Comparison of ENCODE assay signal across 24 mouse cellular contexts in genomic region chr2:146488291-146488690, GRCm38 (mm10). TPM values are rescaled to one million over a fixed set of nuclear protein-coding genes. Genes with fewer than 3 reads are reported as not detected.
DNase-seq lines count a peak whose midpoint lies in the region; ATAC-seq and TF ChIP-seq lines count a peak whose summit lies in the region.
"Had no signal": no experiment of that assay in that cellular context is flagged by ENCODE, and none has a peak within 500 bp of the region (broad histone marks: within the 10 kb centered on the region; RNA-seq: fewer than 3 reads in every experiment).

No protein-coding gene starts in this region.

- no peak overlapping the region for H3K27ac ChIP-seq in forebrain, postnatal 0 days (ENCODE audit: low read depth, low read length)
- no peak overlapping the region for H3K27ac ChIP-seq in kidney, embryonic 15.5 days
- H3K27ac ChIP-seq: limb, embryonic 12.5 days; liver, embryonic 15.5 days; midbrain, embryonic 13.5 days; stomach, embryonic 15.5 days had no signal

- no peak for ATAC-seq in megakaryocyte, adult 5-6 weeks (ENCODE audit: poor library complexity, severe bottlenecking)
- ATAC-seq in megakaryocyte progenitor cell, adult 5-6 weeks (replicated peaks; ENCODE audit: poor library complexity): peak; percentile 27
- ATAC-seq in forebrain, postnatal 0 days: no peak
- no peak for ATAC-seq in kidney, embryonic 15.5 days (replicated peaks; ENCODE audit: low FRiP score)
- ATAC-seq: forebrain, embryonic 16.5 days; hindbrain, embryonic 16.5 days; midbrain, embryonic 13.5 days had no signal

- H3K4me1 ChIP-seq in megakaryocyte, embryonic 14.5 days: peaks cover 86% of the 10 kb centered on the region
- no peaks in the 10 kb centered on the region for H3K4me1 ChIP-seq in forebrain, postnatal 0 days (ENCODE audit: insufficient read depth)
- H3K4me1 ChIP-seq in kidney, embryonic 15.5 days: no peaks in the 10 kb centered on the region
- H3K4me1 ChIP-seq: limb, embryonic 12.5 days; midbrain, embryonic 13.5 days; stomach, embryonic 15.5 days had no signal

- peak; percentile 64 for DNase-seq in heart, adult 11 months
- DNase-seq in heart, postnatal 36 days: no peak
- no peak for DNase-seq in forebrain, postnatal 0 days
- no peak for DNase-seq in left cerebral cortex, adult 9 months (ENCODE audit: low spot score in 2 of 2)
- DNase-seq: adrenal gland, postnatal 10 days; cerebellum, adult 11 months; cerebellum, adult 9-11 months; gastrocnemius, postnatal 10 days; heart, postnatal 14 days; kidney, adult 11 months; kidney, postnatal 25 days; thymus, postnatal 14 days had no signal

- no peak overlapping the region for H3K9ac ChIP-seq in forebrain, postnatal 0 days
- no peak overlapping the region for H3K9ac ChIP-seq in kidney, embryonic 15.5 days
- H3K9ac ChIP-seq: limb, embryonic 12.5 days; liver, embryonic 15.5 days; midbrain, embryonic 13.5 days; stomach, embryonic 15.5 days had no signal

- peaks cover 50% of the 10 kb centered on the region for H3K36me3 ChIP-seq in megakaryocyte, embryonic 14.5 days (replicated peaks; ENCODE audit: low read length)
- H3K36me3 ChIP-seq in forebrain, postnatal 0 days (ENCODE audit: insufficient read depth): no peaks in the 10 kb centered on the region
- peaks cover 10% of the 10 kb centered on the region; the same call in 1 of the 2 replicates for H3K36me3 ChIP-seq in kidney, embryonic 15.5 days
- H3K36me3 ChIP-seq: limb, embryonic 12.5 days had no signal

- H3K4me3 ChIP-seq in megakaryocyte, embryonic 14.5 days (replicated peaks): peak overlapping the region; percentile 50
- H3K4me3 ChIP-seq in forebrain, postnatal 0 days (ENCODE audit: low read depth, low read length): no peak overlapping the region
- H3K4me3 ChIP-seq in kidney, embryonic 15.5 days (replicated peaks): no peak overlapping the region
- H3K4me3 ChIP-seq: erythroblast, embryonic 14.5 days; limb, embryonic 12.5 days; liver, embryonic 15.5 days; midbrain, embryonic 13.5 days; stomach, embryonic 15.5 days had no signal

- intact Hi-C loops in heart, postnatal 36 days (cut with DNase I): no loop called here

- no peaks in the 10 kb centered on the region for H3K9me3 ChIP-seq in megakaryocyte, embryonic 14.5 days
- no peaks in the 10 kb centered on the region for H3K9me3 ChIP-seq in forebrain, postnatal 0 days (ENCODE audit: low read length)
- no peaks in the 10 kb centered on the region for H3K9me3 ChIP-seq in kidney, embryonic 15.5 days (replicated peaks)
- H3K9me3 ChIP-seq: limb, embryonic 12.5 days; liver, embryonic 15.5 days; midbrain, embryonic 13.5 days; stomach, embryonic 15.5 days had no signal

- WGBS in forebrain, postnatal 0 days: 94% methylated on average over 3 of the region's 3 CpGs
- WGBS in kidney, embryonic 15.5 days: 81% methylated on average over 3 of the region's 3 CpGs

- TF ChIP-seq CTCF in forebrain, postnatal 0 days (IDR thresholded peaks at IDR 0.05; ENCODE audit: low read depth): no peak

- no peaks in the 10 kb centered on the region for H3K27me3 ChIP-seq in megakaryocyte, embryonic 14.5 days (replicated peaks)
- H3K27me3 ChIP-seq in forebrain, postnatal 0 days (ENCODE audit: insufficient read depth, low read length): no peaks in the 10 kb centered on the region
- H3K27me3 ChIP-seq in kidney, embryonic 15.5 days: no peaks in the 10 kb centered on the region
- H3K27me3 ChIP-seq: CH12.LX; limb, embryonic 12.5 days; liver, embryonic 15.5 days; midbrain, embryonic 13.5 days; stomach, embryonic 15.5 days had no signal

- H3K4me2 ChIP-seq in forebrain, postnatal 0 days (ENCODE audit: low read depth): no peak overlapping the region
- no peak overlapping the region for H3K4me2 ChIP-seq in kidney, embryonic 15.5 days
- H3K4me2 ChIP-seq: limb, embryonic 12.5 days; liver, embryonic 15.5 days; midbrain, embryonic 13.5 days; stomach, embryonic 15.5 days had no signal

RNA-seq across cellular contexts. Expression of gene Ralgapa2, which starts 23.9 kb away (rescaled TPM):
- total RNA-seq in heart, postnatal 36 days (2021): 10 to 100 TPM; 39.6 to 45.0 TPM
- 1.8 and 2.3 TPM in 2 replicates for polyA plus RNA-seq in megakaryocyte, embryonic 14.5 days (2012; ENCODE audit: insufficient read depth, low replicate concordance)
- 13.3 and 17.0 TPM in 2 replicates for total RNA-seq in megakaryocyte, adult 5-6 weeks (2015)
- total RNA-seq in megakaryocyte, adult 5-6 weeks (2017): 9.3 and 10.7 TPM in 2 replicates
- 12.5 and 17.1 TPM in 2 replicates for total RNA-seq in megakaryocyte progenitor cell, adult 5-6 weeks (2015)
- 5.0 and 10.6 TPM in 2 replicates for total RNA-seq in megakaryocyte progenitor cell, adult 5-6 weeks (2017)
- total RNA-seq in forebrain, postnatal 0 days (2014; rRNA removed): 19.2 and 32.9 TPM in 2 replicates
- 3.6 and 6.8 TPM in 2 replicates for polyA plus RNA-seq in forebrain, postnatal 0 days (2015; fragmentation: Nextera tagmentation; extraction: Ambion mirVana)
- polyA plus RNA-seq in kidney, embryonic 15.5 days (2015; fragmentation: Nextera tagmentation; extraction: Ambion mirVana): 6.7 and 8.7 TPM in 2 replicates
